ENCODE assay signal across 13 mouse cellular contexts in genomic region chr9:99480764-99481163, GRCm38 (mm10). TPM values are rescaled to one million over a fixed set of nuclear protein-coding genes. Genes with fewer than 3 reads are reported as not detected.
DNase-seq lines count a peak whose midpoint lies in the region; ATAC-seq and TF ChIP-seq lines count a peak whose summit lies in the region.
"Had no signal": no experiment of that assay in that cellular context is flagged by ENCODE, and none has a peak within 500 bp of the region (broad histone marks: within the 10 kb centered on the region; RNA-seq: fewer than 3 reads in every experiment).

No protein-coding gene starts in this region.

- no peak overlapping the region for H3K4me3 ChIP-seq in heart, embryonic 10.5 days
- H3K4me3 ChIP-seq in stomach, postnatal 0 days (ENCODE audit: low read depth, low read length), result no peak overlapping the region
- H3K4me3 ChIP-seq in kidney, embryonic 14.5 days (ENCODE audit: low read length), result no peak overlapping the region

- no peak for ATAC-seq in stomach, postnatal 0 days (ENCODE audit: low FRiP score, low TSS enrichment)
- ATAC-seq in kidney, embryonic 14.5 days (ENCODE audit: low FRiP score, low TSS enrichment), result no peak

- H3K9ac ChIP-seq in stomach, postnatal 0 days (ENCODE audit: low read length), result no peak overlapping the region
- no peak overlapping the region for H3K9ac ChIP-seq in kidney, embryonic 14.5 days (ENCODE audit: low read depth, low read length)

- TF ChIP-seq CTCF in stomach, postnatal 0 days (IDR thresholded peaks at IDR 0.05; ENCODE audit: low read depth), result no peak

- DNase-seq in heart, embryonic 10.5 days (ENCODE audit: low spot score), result peak; percentile 47
- no peak for DNase-seq in heart, postnatal 4 days
- DNase-seq in Muller cell, postnatal 12 days (ENCODE audit: inconsistent ontology term), result peak; percentile 7
- DNase-seq in adrenal gland, postnatal 25 days, result peak; percentile 15
- peak; percentile 84 to 85 for DNase-seq in cerebellum, postnatal 10 days
- no peak for DNase-seq in urinary bladder, postnatal 4 days (ENCODE audit: low spot score in 2 of 2)
- DNase-seq in stomach, postnatal 0 days (ENCODE audit: low spot score), result no peak
- DNase-seq: kidney, postnatal 14 days; lung, postnatal 36 days had no signal

- no peak for TF ChIP-seq EP300 in stomach, postnatal 0 days (optimal IDR thresholded peaks at IDR 0.05)

- no peak overlapping the region for H3K27ac ChIP-seq in heart, embryonic 10.5 days
- H3K27ac ChIP-seq in stomach, postnatal 0 days (replicated peaks), result no peak overlapping the region
- H3K27ac ChIP-seq in kidney, embryonic 14.5 days (ENCODE audit: low read depth, low read length), result no peak overlapping the region

- WGBS in heart, embryonic 10.5 days, result 90% methylated on average over 4 of the region's 4 CpGs
- WGBS in stomach, postnatal 0 days, result 88% methylated on average over 4 of the region's 4 CpGs
- 91% methylated on average over 4 of the region's 4 CpGs for WGBS in kidney, embryonic 14.5 days

- no peaks in the 10 kb centered on the region for H3K4me1 ChIP-seq in heart, embryonic 10.5 days
- H3K4me1 ChIP-seq in stomach, postnatal 0 days (replicated peaks; ENCODE audit: control insufficient read depth, insufficient read depth), result no peaks in the 10 kb centered on the region
- H3K4me1 ChIP-seq in kidney, embryonic 14.5 days (ENCODE audit: control insufficient read depth, insufficient read depth, low read length), result no peaks in the 10 kb centered on the region

- H3K9me3 ChIP-seq in heart, embryonic 10.5 days, result no peaks in the 10 kb centered on the region
- H3K9me3 ChIP-seq in stomach, postnatal 0 days (ENCODE audit: control insufficient read depth, low read length), result no peaks in the 10 kb centered on the region
- H3K9me3 ChIP-seq in kidney, embryonic 14.5 days (ENCODE audit: control insufficient read depth, low read length), result no peaks in the 10 kb centered on the region

- no peaks in the 10 kb centered on the region for H3K27me3 ChIP-seq in heart, embryonic 10.5 days (ENCODE audit: insufficient read depth, poor library complexity, severe bottlenecking)
- no peaks in the 10 kb centered on the region for H3K27me3 ChIP-seq in stomach, postnatal 0 days (ENCODE audit: control insufficient read depth, insufficient read depth, low read length)
- H3K27me3 ChIP-seq in kidney, embryonic 14.5 days (ENCODE audit: control insufficient read depth, insufficient read depth, low read length), result no peaks in the 10 kb centered on the region

- H3K4me2 ChIP-seq in stomach, postnatal 0 days (replicated peaks; ENCODE audit: low read depth), result no peak overlapping the region
- no peak overlapping the region for H3K4me2 ChIP-seq in kidney, embryonic 14.5 days (replicated peaks; ENCODE audit: low read depth, low read length)
- H3K4me2 ChIP-seq: liver, embryonic 11.5 days had no signal

- H3K36me3 ChIP-seq in heart, embryonic 10.5 days, result peaks cover 41% of the 10 kb centered on the region
- H3K36me3 ChIP-seq in stomach, postnatal 0 days (ENCODE audit: control insufficient read depth, insufficient read depth, low read length), result no peaks in the 10 kb centered on the region; the same call in 1 of the 2 replicates
- peaks cover 19% of the 10 kb centered on the region for H3K36me3 ChIP-seq in kidney, embryonic 14.5 days (ENCODE audit: control insufficient read depth, insufficient read depth, low read length)

RNA-seq across cellular contexts. Expression of gene Nme9, which starts 29.5 kb away (rescaled TPM):
- polyA plus RNA-seq in heart, embryonic 10.5 days (2016; fragmentation: Nextera tagmentation; extraction: Ambion mirVana), result not detected in 2 replicates
- total RNA-seq in heart, postnatal 4 days (2021), result not detected
- not detected in 2 replicates for total RNA-seq in adrenal gland, postnatal 25 days (2021)
- polyA plus RNA-seq in stomach, postnatal 0 days (2015; fragmentation: Nextera tagmentation; extraction: Ambion mirVana), result not detected in 2 replicates
- not detected in 2 replicates for polyA plus RNA-seq in kidney, embryonic 14.5 days (2014; fragmentation: Nextera tagmentation; extraction: Ambion mirVana)
- total RNA-seq: hematopoietic stem cell, adult 5-6 weeks had no signal
- polyA plus RNA-seq: embryonic facial prominence, embryonic 11.5 days; liver, embryonic 11.5 days had no signal

RNA-seq across cellular contexts. Expression of gene Mras, which starts 43.6 kb away (rescaled TPM):
- polyA plus RNA-seq in heart, embryonic 10.5 days (2016; fragmentation: Nextera tagmentation; extraction: Ambion mirVana), result 5.1 and 7.5 TPM in 2 replicates
- 10 to 100 TPM; 11.6 to 13.2 TPM for total RNA-seq in heart, postnatal 4 days (2021)
- 40.4 and 50.1 TPM in 2 replicates for total RNA-seq in adrenal gland, postnatal 25 days (2021)
- 5.9 and 10.2 TPM in 2 replicates for polyA plus RNA-seq in stomach, postnatal 0 days (2015; fragmentation: Nextera tagmentation; extraction: Ambion mirVana)
- polyA plus RNA-seq in kidney, embryonic 14.5 days (2014; fragmentation: Nextera tagmentation; extraction: Ambion mirVana), result 9.9 and 11.8 TPM in 2 replicates

Comparison
In these comparisons a context has a peak if more than half of its experiments do, and no peak if none do; other contexts are left out.
1. DNase-seq: peak in heart, embryonic 10.5 days (single experiment), Muller cell, postnatal 12 days (single experiment), adrenal gland, postnatal 25 days (single experiment) and cerebellum, postnatal 10 days (2 of 2); none in heart, postnatal 4 days (single experiment), urinary bladder, postnatal 4 days (0 of 2) and stomach, postnatal 0 days (single experiment).